ENCODE assay signal across 8 mouse cellular contexts in the genomic region with DNA sequence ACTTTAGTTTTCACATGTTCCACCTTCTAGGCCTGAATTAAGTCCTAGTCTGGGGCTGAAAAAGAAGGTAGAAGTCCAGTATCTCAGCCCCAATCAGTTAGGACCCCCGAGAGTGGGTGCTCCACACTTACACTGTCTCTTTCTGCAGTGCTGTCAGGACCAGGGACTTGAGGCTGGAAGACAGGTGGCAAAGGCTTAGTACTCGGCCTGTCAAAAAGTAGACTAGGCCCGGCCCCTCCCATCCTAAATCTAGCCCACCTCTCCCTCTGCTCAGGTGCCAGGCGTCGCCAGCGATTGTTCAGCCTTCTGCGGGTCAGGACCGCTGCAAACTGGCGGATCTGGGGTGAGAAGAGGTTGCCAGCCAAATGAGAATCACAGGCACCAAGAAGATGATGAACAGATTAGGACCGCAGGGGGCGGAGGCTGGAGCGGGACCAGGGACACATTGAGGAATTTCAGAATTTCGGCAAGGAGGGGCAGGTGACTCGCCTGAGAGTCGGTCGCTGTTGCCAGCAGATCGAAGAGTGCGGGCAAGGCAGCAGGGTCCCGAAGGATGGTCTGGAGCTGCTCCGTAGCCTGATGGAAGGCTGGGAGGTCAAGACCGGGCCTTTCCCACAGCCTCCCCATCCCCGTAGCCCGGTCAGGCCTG. TPM values are rescaled to one million over a fixed set of nuclear protein-coding genes. Genes with fewer than 3 reads are reported as not detected.
DNase-seq lines count a peak whose midpoint lies in the region; ATAC-seq and TF ChIP-seq lines count a peak whose summit lies in the region.

No protein-coding gene starts in this region.

- peaks cover 83% of the 10 kb centered on the region for H3K36me3 ChIP-seq in midbrain, embryonic 10.5 days

- peak overlapping the region; percentile 66 for H3K4me3 ChIP-seq in cerebellum, adult 2 months (replicated peaks; ENCODE audit: insufficient read depth, low read depth, low read length)
- peak overlapping the region; percentile 80 for H3K4me3 ChIP-seq in midbrain, embryonic 10.5 days

- no peak for TF ChIP-seq CTCF in cerebellum, adult 2 months (IDR thresholded peaks at IDR 0.05; ENCODE audit: borderline replicate concordance, insufficient read depth, low read depth, low read length)

- H3K27me3 ChIP-seq in cerebellum, adult 2 months (ENCODE audit: control insufficient read depth, insufficient read depth, low read length), result no peaks in the 10 kb centered on the region
- H3K27me3 ChIP-seq in midbrain, embryonic 10.5 days (ENCODE audit: low read depth, poor library complexity, severe bottlenecking), result no peaks in the 10 kb centered on the region

- peak overlapping the region; percentile 44 for H3K27ac ChIP-seq in cerebellum, adult 2 months (ENCODE audit: insufficient read depth, low read length)
- H3K27ac ChIP-seq in midbrain, embryonic 10.5 days (replicated peaks), result peak overlapping the region; percentile 86

- no peaks in the 10 kb centered on the region for H3K9me3 ChIP-seq in midbrain, embryonic 10.5 days (replicated peaks)

- DNase-seq in cerebellum, postnatal 4 days (ENCODE audit: low spot score in 2 of 2), result no peak
- DNase-seq in 416B (ENCODE audit: low read depth), result peak; percentile 39
- peak; percentile 68 to 70 for DNase-seq in cerebellum, adult 2 months
- peak; percentile 49 for DNase-seq in gastrocnemius, postnatal 14 days
- DNase-seq in kidney, postnatal 36 days, result peak; percentile 14 to 54
- DNase-seq in midbrain, embryonic 10.5 days (ENCODE audit: low spot score), result no peak
- DNase-seq in B cell, adult 2 months, result no peak

- H3K4me1 ChIP-seq in cerebellum, adult 2 months (ENCODE audit: control insufficient read depth, insufficient read depth, low read length), result peaks cover 7% of the 10 kb centered on the region
- peaks cover 21% of the 10 kb centered on the region for H3K4me1 ChIP-seq in midbrain, embryonic 10.5 days

- WGBS in cerebellum, adult 2 months, result under 1% methylated on average over 23 of the region's 23 CpGs
- WGBS in midbrain, embryonic 10.5 days, result 6% methylated on average over 23 of the region's 23 CpGs

- ATAC-seq in cerebellum, adult (ENCODE audit: insufficient number of reproducible peaks, low FRiP score, low TSS enrichment), result peak; percentile 27; the same call in 1 of the 2 replicates

- no peak for TF ChIP-seq POLR2A in cerebellum, adult 2 months (IDR thresholded peaks at IDR 0.05; ENCODE audit: borderline replicate concordance, insufficient read depth, low read length)

- intact Hi-C loops in gastrocnemius, postnatal 14 days (cut with DNase I; ENCODE audit: low total_unique reads), result no loop called here

RNA-seq across cellular contexts. Expression of gene Ipo4, which starts 0.8 kb away (rescaled TPM):
- polyA plus RNA-seq in cerebellum, adult 2 months (2012; rRNA removed), result 150 and 151 TPM in 2 replicates
- total RNA-seq in gastrocnemius, postnatal 14 days (2021), result 10 to 100 TPM; 52.5 to 62.0 TPM
- 94.1 and 100 TPM in 2 replicates for polyA plus RNA-seq in midbrain, embryonic 10.5 days (2016; fragmentation: Nextera tagmentation; extraction: Ambion mirVana)

RNA-seq across cellular contexts. Expression of gene Gm49378, which starts 2.7 kb away (rescaled TPM):
- 4.9 and 5.6 TPM in 2 replicates for polyA plus RNA-seq in cerebellum, adult 2 months (2012; rRNA removed)
- under 1 TPM; 0.27 to 0.96 TPM for total RNA-seq in gastrocnemius, postnatal 14 days (2021)
- 1.1 and 1.2 TPM in 2 replicates for polyA plus RNA-seq in midbrain, embryonic 10.5 days (2016; fragmentation: Nextera tagmentation; extraction: Ambion mirVana)

RNA-seq across cellular contexts. Expression of gene Tm9sf1, which starts 8.6 kb away (rescaled TPM):
- 35.3 and 40.1 TPM in 2 replicates for polyA plus RNA-seq in cerebellum, adult 2 months (2012; rRNA removed)
- total RNA-seq in gastrocnemius, postnatal 14 days (2021), result 10 to 100 TPM; 21.5 TPM
- polyA plus RNA-seq in midbrain, embryonic 10.5 days (2016; fragmentation: Nextera tagmentation; extraction: Ambion mirVana), result 74.7 and 77.1 TPM in 2 replicates

RNA-seq across cellular contexts. Expression of gene Tssk4, which starts 15.0 kb away (rescaled TPM):
- 0.40 and 0.61 TPM in 2 replicates for polyA plus RNA-seq in cerebellum, adult 2 months (2012; rRNA removed)
- total RNA-seq in gastrocnemius, postnatal 14 days (2021), result under 1 TPM; 0.12 to 0.49 TPM
- polyA plus RNA-seq in midbrain, embryonic 10.5 days (2016; fragmentation: Nextera tagmentation; extraction: Ambion mirVana), result 0.75 and 0.79 TPM in 2 replicates

RNA-seq across cellular contexts. Expression of gene Rec8, which starts 17.2 kb away (rescaled TPM):
- polyA plus RNA-seq in cerebellum, adult 2 months (2012; rRNA removed), result 71.2 and 79.1 TPM in 2 replicates
- under 1 TPM; 0.53 to 0.72 TPM for total RNA-seq in gastrocnemius, postnatal 14 days (2021)
- 4.1 and 5.5 TPM in 2 replicates for polyA plus RNA-seq in midbrain, embryonic 10.5 days (2016; fragmentation: Nextera tagmentation; extraction: Ambion mirVana)

Comparison
In these comparisons a context has a peak if more than half of its experiments do, and no peak if none do; other contexts are left out.
1. DNase-seq: peak in 416B (single experiment), cerebellum, adult 2 months (2 of 2), gastrocnemius, postnatal 14 days (single experiment) and kidney, postnatal 36 days (2 of 2); none in cerebellum, postnatal 4 days (0 of 2), midbrain, embryonic 10.5 days (single experiment) and B cell, adult 2 months (0 of 2).